Mouse (Mus musculus) cerebellum, adult 8-10 months (tissue): ENCODE data around the gene Gpat3.

Source experiments
- DNase-seq: peaks from one replicate; pipeline ENCODE4 v3.0.0; 2022

Gene Gpat3

GRCm38 (mm10) chr5:100861811-100862210 lies 16.3 kb downstream of the Gpat3 start:
- no peak for DNase-seq

GRCm38 (mm10) chr5:100863091-100863490 lies 17.6 kb downstream of the Gpat3 start:
- no peak for DNase-seq

GRCm38 (mm10) chr5:100864438-100864837 lies 18.9 kb downstream of the Gpat3 start:
- no peak for DNase-seq

- DNase-seq: no peak
These were observed 20.7 kb downstream of the Gpat3 start for GRCm38 (mm10) chr5:100866183-100866582.

GRCm38 (mm10) chr5:100869197-100869895 lies 23.8 kb downstream of the Gpat3 start:
- no peak for DNase-seq

GRCm38 (mm10) chr5:100871987-100872386 lies 26.5 kb downstream of the Gpat3 start:
- DNase-seq: no peak

- DNase-seq: no peak
These were observed 29.2 kb downstream of the Gpat3 start for GRCm38 (mm10) chr5:100874721-100875120.

- no peak for DNase-seq
These were observed 29.7 kb downstream of the Gpat3 start for GRCm38 (mm10) chr5:100875180-100875579.

GRCm38 (mm10) chr5:100877021-100877420 lies 31.5 kb downstream of the Gpat3 start:
- no peak for DNase-seq

GRCm38 (mm10) chr5:100885216-100885615 lies 39.7 kb downstream of the Gpat3 start:
- no peak for DNase-seq

GRCm38 (mm10) chr5:100886331-100886988 lies 40.9 kb downstream of the Gpat3 start:
- no peak for DNase-seq

GRCm38 (mm10) chr5:100896199-100896598 lies 50.7 kb downstream of the Gpat3 start:
- no peak for DNase-seq

- DNase-seq: no peak
These were observed 54.4 kb downstream of the Gpat3 start for GRCm38 (mm10) chr5:100899745-100900489.

- DNase-seq: no peak
These were observed 55.5 kb downstream of the Gpat3 start for GRCm38 (mm10) chr5:100901046-100901445.

- DNase-seq: no peak
These were observed 63.0 kb downstream of the Gpat3 start for GRCm38 (mm10) chr5:100908478-100908877.

GRCm38 (mm10) chr5:100908901-100909300 lies 63.4 kb downstream of the Gpat3 start:
- DNase-seq: no peak

- DNase-seq: no peak
These were observed 64.2 kb downstream of the Gpat3 start for GRCm38 (mm10) chr5:100909691-100910090.

- DNase-seq: no peak
These were observed 66.1 kb downstream of the Gpat3 start for GRCm38 (mm10) chr5:100911502-100912097.

- DNase-seq: no peak
These were observed 66.9 kb downstream of the Gpat3 start for GRCm38 (mm10) chr5:100912366-100912765.

- no peak for DNase-seq
These were observed 67.8 kb downstream of the Gpat3 start for GRCm38 (mm10) chr5:100913274-100913673.

- DNase-seq: peak; percentile 12
These were observed 69.5 kb downstream of the Gpat3 start for GRCm38 (mm10) chr5:100914989-100915388.

- no peak for DNase-seq
These were observed 69.9 kb downstream of the Gpat3 start for GRCm38 (mm10) chr5:100915411-100915810.

- DNase-seq: no peak
These were observed 70.9 kb downstream of the Gpat3 start for GRCm38 (mm10) chr5:100916416-100916815.
